Comparison of ENCODE assay signal across 8 mouse cellular contexts in genomic region chr1:43139587-43140266, GRCm38 (mm10). TPM values are rescaled to one million over a fixed set of nuclear protein-coding genes. Genes with fewer than 3 reads are reported as not detected.
DNase-seq lines count a peak whose midpoint lies in the region; ATAC-seq lines count a peak whose summit lies in the region.

No protein-coding gene starts in this region.

- 54% methylated on average over 8 of the region's 8 CpGs for WGBS in hindbrain, embryonic 15.5 days

- no peaks in the 10 kb centered on the region for H3K36me3 ChIP-seq in hindbrain, embryonic 15.5 days

- ATAC-seq in hindbrain, embryonic 15.5 days (ENCODE audit: low FRiP score, low read depth): peak; percentile 88

- no peak overlapping the region for H3K27ac ChIP-seq in hindbrain, embryonic 15.5 days (replicated peaks)

- peak; percentile 74 for DNase-seq in T-cell, adult 2 months (ENCODE audit: low spot score)
- peak; percentile 90 to 94 for DNase-seq in cerebellum, postnatal 14 days
- DNase-seq in frontal cortex, postnatal 25 days (ENCODE audit: low spot score in 2 of 2): peak; percentile 84 to 86
- DNase-seq in layer of hippocampus, postnatal 36 days: peak; percentile 73 to 79
- DNase-seq in lung, postnatal 4 days: peak; percentile 67 to 86
- peak; percentile 81 for DNase-seq in right cerebral cortex, adult 18-20 months
- DNase-seq in urinary bladder, adult 18-20 months (ENCODE audit: low spot score in 2 of 2): peak; percentile 67 to 76

- no peak overlapping the region for H3K4me2 ChIP-seq in hindbrain, embryonic 15.5 days

- H3K9ac ChIP-seq in hindbrain, embryonic 15.5 days: no peak overlapping the region

- no peaks in the 10 kb centered on the region for H3K27me3 ChIP-seq in hindbrain, embryonic 15.5 days

- H3K9me3 ChIP-seq in hindbrain, embryonic 15.5 days: no peaks in the 10 kb centered on the region

- no peaks in the 10 kb centered on the region for H3K4me1 ChIP-seq in hindbrain, embryonic 15.5 days (replicated peaks)

- no peak overlapping the region for H3K4me3 ChIP-seq in hindbrain, embryonic 15.5 days

RNA-seq across cellular contexts. Expression of gene AI597479, which starts 41.2 kb away (rescaled TPM):
- polyA plus RNA-seq in hindbrain, embryonic 15.5 days (2015; fragmentation: Nextera tagmentation; extraction: Ambion mirVana): 41.1 and 42.5 TPM in 2 replicates
- total RNA-seq in layer of hippocampus, postnatal 36 days (2021): 10 to 100 TPM; 25.1 to 25.2 TPM

RNA-seq across cellular contexts. Expression of gene Tgfbrap1, which starts 41.3 kb away (rescaled TPM):
- polyA plus RNA-seq in hindbrain, embryonic 15.5 days (2015; fragmentation: Nextera tagmentation; extraction: Ambion mirVana): 15.1 and 16.4 TPM in 2 replicates
- 10 to 100 TPM; 38.0 to 40.6 TPM for total RNA-seq in layer of hippocampus, postnatal 36 days (2021)

RNA-seq across cellular contexts. Expression of gene Fhl2, which starts 57.1 kb away (rescaled TPM):
- 26.0 and 26.2 TPM in 2 replicates for polyA plus RNA-seq in hindbrain, embryonic 15.5 days (2015; fragmentation: Nextera tagmentation; extraction: Ambion mirVana)
- 10 to 100 TPM; 32.0 to 32.6 TPM for total RNA-seq in layer of hippocampus, postnatal 36 days (2021)
